Mouse (Mus musculus) adrenal gland, adult 2 months (tissue): Measurements from ENCODE around the gene Lpxn. TPM values are rescaled to one million over a fixed set of nuclear protein-coding genes. Genes with fewer than 3 reads are reported as not detected.

Experiments used
- DNase-seq: peaks from one replicate; pipeline ENCODE4 v3.0.0; 2021
- polyA plus RNA-seq: library from polyadenylated mRNA; depleted of rRNA; stranded (reverse); fragments of >200 nt; gene quantifications from 2 replicates; pipeline ENCODE4 v1.2.3, GENCODE M21; 2012; rRNA removed
- total RNA-seq, 2 experiments: library from RNA; stranded (reverse); gene quantifications; 2 replicates each; pipeline ENCODE4 v1.2.3; 2021

Gene Lpxn
- total and polyA plus RNA-seq, 3 experiments = 1.3 to 2.6 (median 2.2) TPM

- DNase-seq = no peak
Observed at GRCm38 (mm10) chr19:12804237-12804636, 8.2 kb downstream of the Lpxn start.

- peak; percentile 45 for DNase-seq
Observed at GRCm38 (mm10) chr19:12805730-12806129, 9.7 kb downstream of the Lpxn start.

GRCm38 (mm10) chr19:12806214-12806613, 10.2 kb downstream of the Lpxn start:
- no peak for DNase-seq

GRCm38 (mm10) chr19:12812644-12813364, 16.8 kb downstream of the Lpxn start:
- no peak for DNase-seq

- no peak for DNase-seq
Observed at GRCm38 (mm10) chr19:12813883-12814282, 17.9 kb downstream of the Lpxn start.

GRCm38 (mm10) chr19:12818507-12818906, 22.5 kb downstream of the Lpxn start:
- DNase-seq = no peak

GRCm38 (mm10) chr19:12820383-12820782, 24.4 kb downstream of the Lpxn start:
- no peak for DNase-seq

- DNase-seq = no peak
Observed at GRCm38 (mm10) chr19:12824549-12824948, 28.6 kb downstream of the Lpxn start.

GRCm38 (mm10) chr19:12830823-12831430, 34.9 kb downstream of the Lpxn start:
- no peak for DNase-seq

- no peak for DNase-seq
Observed at GRCm38 (mm10) chr19:12831559-12831958, 35.6 kb downstream of the Lpxn start.

GRCm38 (mm10) chr19:12833625-12834024, 37.6 kb downstream of the Lpxn start:
- DNase-seq = peak; percentile 24

GRCm38 (mm10) chr19:12838507-12838906, 42.5 kb downstream of the Lpxn start:
- DNase-seq = no peak

- DNase-seq = no peak
Observed at GRCm38 (mm10) chr19:12846382-12846781, 50.4 kb downstream of the Lpxn start, which contains the start of gene Gm5244. Gene Gm5244, plus strand, starts transcription at chr19:12846682.

- no peak for DNase-seq
Observed at GRCm38 (mm10) chr19:12856983-12857382, 61.0 kb downstream of the Lpxn start, which contains the start of gene Olfr1444. Gene Olfr1444, plus strand, starts transcription at chr19:12857283.

Other genes with a start within 250 kb of the Lpxn start
- under 1 TPM; 0.17 to 0.40 TPM for gene Gm4952, start 196.2 kb upstream of the Lpxn start, total RNA-seq
- gene Gm4952, start 196.2 kb upstream of the Lpxn start, polyA plus RNA-seq = not detected in 2 replicates
- under 1 TPM in 1 of 2 experiments, not detected in 1; 0.86 TPM for gene Glyat, start 162.9 kb upstream of the Lpxn start, total RNA-seq
- not detected in 2 replicates for gene Glyat, start 162.9 kb upstream of the Lpxn start, polyA plus RNA-seq
- gene Olfr1442, start 125.8 kb upstream of the Lpxn start, total RNA-seq = not detected
- gene Olfr1442, start 125.8 kb upstream of the Lpxn start, polyA plus RNA-seq = not detected in 2 replicates
- gene Olfr1443, start 118.1 kb upstream of the Lpxn start, total RNA-seq = not detected
- gene Olfr1443, start 118.1 kb upstream of the Lpxn start, polyA plus RNA-seq = not detected in 2 replicates
- under 1 TPM; 0.23 to 0.45 TPM for gene Keg1, start 100.4 kb upstream of the Lpxn start, total RNA-seq
- gene Keg1, start 100.4 kb upstream of the Lpxn start, polyA plus RNA-seq = not detected in 2 replicates
- gene Cntf, start 30.6 kb upstream of the Lpxn start, total RNA-seq = 1 to 10 TPM; 2.4 to 2.6 TPM
- gene Cntf, start 30.6 kb upstream of the Lpxn start, polyA plus RNA-seq = not detected in 2 replicates
- 10 to 100 TPM; 75.0 to 81.0 TPM for gene Zfp91, start 67 bp upstream of the Lpxn start, total RNA-seq
- 11.5 and 13.2 TPM in 2 replicates for gene Zfp91, start 67 bp upstream of the Lpxn start, polyA plus RNA-seq
- gene Gm5244, start 50.5 kb downstream of the Lpxn start, total RNA-seq = not detected
- not detected in 2 replicates for gene Gm5244, start 50.5 kb downstream of the Lpxn start, polyA plus RNA-seq
- not detected for gene Olfr1444, start 61.1 kb downstream of the Lpxn start, total RNA-seq
- gene Olfr1444, start 61.1 kb downstream of the Lpxn start, polyA plus RNA-seq = not detected in 2 replicates
- not detected for gene Olfr1445, start 87.7 kb downstream of the Lpxn start, total RNA-seq
- not detected in 2 replicates for gene Olfr1445, start 87.7 kb downstream of the Lpxn start, polyA plus RNA-seq
- gene Olfr1446, start 97.3 kb downstream of the Lpxn start, total RNA-seq = not detected
- not detected in 2 replicates for gene Olfr1446, start 97.3 kb downstream of the Lpxn start, polyA plus RNA-seq
- gene Olfr1447, start 107.5 kb downstream of the Lpxn start, total RNA-seq = not detected
- not detected in 2 replicates for gene Olfr1447, start 107.5 kb downstream of the Lpxn start, polyA plus RNA-seq
- gene Olfr1448, start 128.2 kb downstream of the Lpxn start, total RNA-seq = not detected
- not detected in 2 replicates for gene Olfr1448, start 128.2 kb downstream of the Lpxn start, polyA plus RNA-seq
- not detected for gene Olfr1449, start 134.6 kb downstream of the Lpxn start, total RNA-seq
- gene Olfr1449, start 134.6 kb downstream of the Lpxn start, polyA plus RNA-seq = not detected in 2 replicates
- gene Olfr1450, start 154.1 kb downstream of the Lpxn start, total RNA-seq = not detected
- not detected in 2 replicates for gene Olfr1450, start 154.1 kb downstream of the Lpxn start, polyA plus RNA-seq
- gene Olfr1451, start 198.8 kb downstream of the Lpxn start, total RNA-seq = not detected
- gene Olfr1451, start 198.8 kb downstream of the Lpxn start, polyA plus RNA-seq = not detected in 2 replicates
- gene Olfr1453, start 232.1 kb downstream of the Lpxn start, total RNA-seq = not detected
- not detected in 2 replicates for gene Olfr1453, start 232.1 kb downstream of the Lpxn start, polyA plus RNA-seq